Mouse (Mus musculus): ENCODE data around the gene Uba1. TPM values are rescaled to one million over a fixed set of nuclear protein-coding genes. Genes with fewer than 3 reads are reported as not detected.

Uba1 gene
- polyA plus RNA-seq, 1 experiment from 2014 or later, result 169 TPM

GRCm38 (mm10) chrX:20663444-20663790 is 5.3 kb downstream of the Uba1 start:
- no peaks in the 10 kb centered on the region for H3K9me3 ChIP-seq
- peak overlapping the region; percentile 54 for H3K4me2 ChIP-seq
- H3K4me3 ChIP-seq (replicated peaks), result peak overlapping the region; percentile 63
- H3K9ac ChIP-seq, result peak overlapping the region; percentile 41
- no peaks in the 10 kb centered on the region for H3K27me3 ChIP-seq (replicated peaks)
- H3K4me1 ChIP-seq, result 0 out of 2 replicates have a peak, but pooled peaks cover 3% of the 10 kb centered on the region
- ATAC-seq (ENCODE audit: insufficient read depth, low FRiP score, low read depth), result no peak
- peak overlapping the region; percentile 77; the same call in 1 of the 2 replicates for H3K27ac ChIP-seq
- WGBS, result 25% methylated on average over 9 of the region's 9 CpGs
- peaks cover 2% of the 10 kb centered on the region; the same call in 1 of the 2 replicates for H3K36me3 ChIP-seq

GRCm38 (mm10) chrX:20687519-20688067 is 29.5 kb downstream of the Uba1 start, which contains the start of gene Cdk16:
Gene Cdk16, plus strand, starts transcription at chrX:20687954.
- WGBS, result 23% methylated on average over 16 of the region's 16 CpGs

GRCm38 (mm10) chrX:20688068-20688547 is 30.0 kb downstream of the Uba1 start:
- Histone ChIP-seq H3K4me1 (no peaks in the 10 kb centered on the region), H3K36me3 (no peaks in the 10 kb centered on the region), H3K27ac (peak overlapping the region; percentile 95), H3K9me3 (no peaks in the 10 kb centered on the region), H3K4me3 (replicated peaks) (peak overlapping the region; percentile 66), H3K9ac (peak overlapping the region; percentile 63), H3K4me2 (peak overlapping the region; percentile 62), H3K27me3 (replicated peaks) (no peaks in the 10 kb centered on the region)
- 23% methylated on average over 25 of the region's 33 CpGs for WGBS
- peak; percentile 88 for ATAC-seq (ENCODE audit: insufficient read depth, low FRiP score, low read depth)

More at GRCm38 (mm10) chrX:20687519-20688067, 29.5 kb downstream of the Uba1 start, which contains the start of gene Cdk16:
- Histone ChIP-seq H3K27me3 (replicated peaks) (no peaks in the 10 kb centered on the region), H3K27ac (peak within 1 kb of the TSS; percentile 95), H3K36me3 (no peaks in the 10 kb centered on the region), H3K9me3 (no peaks in the 10 kb centered on the region), H3K4me1 (no peaks in the 10 kb centered on the region), H3K4me3 (replicated peaks) (peak within 1 kb of the TSS; percentile 66), H3K4me2 (peak within 1 kb of the TSS; percentile 62), H3K9ac (peak within 1 kb of the TSS; percentile 63)
- ATAC-seq (ENCODE audit: insufficient read depth, low FRiP score, low read depth), result peak; percentile 94

GRCm38 (mm10) chrX:20688615-20689014 is 30.5 kb downstream of the Uba1 start:
- WGBS, result 6% methylated on average over 17 of the region's 35 CpGs
- ATAC-seq (ENCODE audit: insufficient read depth, low FRiP score, low read depth), result peak; percentile 20; the same call in 1 of the 2 replicates
- H3K36me3 ChIP-seq, result no peaks in the 10 kb centered on the region
- peak overlapping the region; percentile 66 for H3K4me3 ChIP-seq (replicated peaks)
- no peaks in the 10 kb centered on the region for H3K27me3 ChIP-seq (replicated peaks)
- no peaks in the 10 kb centered on the region for H3K4me1 ChIP-seq
- peak overlapping the region; percentile 63 for H3K9ac ChIP-seq
- no peaks in the 10 kb centered on the region for H3K9me3 ChIP-seq
- H3K27ac ChIP-seq, result peak overlapping the region; percentile 95
- H3K4me2 ChIP-seq, result peak overlapping the region; percentile 62

- H3K27ac ChIP-seq, result no peak overlapping the region
- H3K4me1 ChIP-seq, result no peaks in the 10 kb centered on the region
- H3K4me3 ChIP-seq (replicated peaks), result no peak overlapping the region
- no peaks in the 10 kb centered on the region for H3K9me3 ChIP-seq
- H3K27me3 ChIP-seq (replicated peaks), result no peaks in the 10 kb centered on the region
- no peak overlapping the region for H3K9ac ChIP-seq
- H3K36me3 ChIP-seq, result 0 out of 2 replicates have a peak, but pooled peaks cover 3% of the 10 kb centered on the region
- no peak overlapping the region for H3K4me2 ChIP-seq
- no peak for ATAC-seq (ENCODE audit: insufficient read depth, low FRiP score, low read depth)
- WGBS, result 66% methylated on average over 3 of the region's 3 CpGs
Observed at GRCm38 (mm10) chrX:20691566-20691965, 33.4 kb downstream of the Uba1 start.

- WGBS, result 64% methylated on average over 1 of the region's 1 CpGs
- no peaks in the 10 kb centered on the region for H3K27me3 ChIP-seq (replicated peaks)
- no peak for ATAC-seq (ENCODE audit: insufficient read depth, low FRiP score, low read depth)
Observed at GRCm38 (mm10) chrX:20692616-20693015, 34.5 kb downstream of the Uba1 start.

GRCm38 (mm10) chrX:20695842-20696241 is 37.7 kb downstream of the Uba1 start:
- Histone ChIP-seq H3K9ac (no peak overlapping the region), H3K4me3 (replicated peaks) (no peak overlapping the region), H3K36me3 (0 out of 2 replicates have a peak, but pooled peaks cover 5% of the 10 kb centered on the region), H3K27ac (no peak overlapping the region), H3K27me3 (replicated peaks) (no peaks in the 10 kb centered on the region), H3K4me1 (no peaks in the 10 kb centered on the region), H3K9me3 (no peaks in the 10 kb centered on the region), H3K4me2 (no peak overlapping the region)
- ATAC-seq (ENCODE audit: insufficient read depth, low FRiP score, low read depth), result no peak
- WGBS, result 82% methylated on average over 4 of the region's 4 CpGs

More at GRCm38 (mm10) chrX:20692616-20693015, 34.5 kb downstream of the Uba1 start:
- Histone ChIP-seq H3K9ac (no peak overlapping the region), H3K4me3 (replicated peaks) (no peak overlapping the region), H3K4me1 (no peaks in the 10 kb centered on the region), H3K36me3 (0 out of 2 replicates have a peak, but pooled peaks cover 5% of the 10 kb centered on the region), H3K4me2 (no peak overlapping the region), H3K9me3 (no peaks in the 10 kb centered on the region), H3K27ac (no peak overlapping the region)

- peak; percentile 12; the same call in 1 of the 2 replicates for ATAC-seq (ENCODE audit: insufficient read depth, low FRiP score, low read depth)
- WGBS, result 14% methylated on average over 32 of the region's 32 CpGs
Observed at GRCm38 (mm10) chrX:20703741-20704290, 45.7 kb downstream of the Uba1 start, which contains the start of gene Usp11. Gene Usp11, plus strand, starts transcription at chrX:20703906.

GRCm38 (mm10) chrX:20704295-20705082 is 46.4 kb downstream of the Uba1 start:
- ATAC-seq (ENCODE audit: insufficient read depth, low FRiP score, low read depth), result peak; percentile 99
- H3K4me2 ChIP-seq, result peak overlapping the region; percentile 48
- peak overlapping the region; percentile 54 for H3K4me3 ChIP-seq (replicated peaks)
- H3K27ac ChIP-seq, result peak overlapping the region; percentile 93
- H3K9me3 ChIP-seq, result no peaks in the 10 kb centered on the region
- H3K27me3 ChIP-seq (replicated peaks), result no peaks in the 10 kb centered on the region
- no peaks in the 10 kb centered on the region for H3K36me3 ChIP-seq
- no peaks in the 10 kb centered on the region for H3K4me1 ChIP-seq
- H3K9ac ChIP-seq, result peak overlapping the region; percentile 22; the same call in 1 of the 2 replicates
- WGBS, result 15% methylated on average over 31 of the region's 32 CpGs

More at GRCm38 (mm10) chrX:20703741-20704290, 45.7 kb downstream of the Uba1 start, which contains the start of gene Usp11:
- H3K36me3 ChIP-seq, result no peaks in the 10 kb centered on the region
- H3K4me2 ChIP-seq, result peak within 1 kb of the TSS; percentile 48
- peak within 1 kb of the TSS; percentile 93 for H3K27ac ChIP-seq
- no peaks in the 10 kb centered on the region for H3K9me3 ChIP-seq
- H3K4me1 ChIP-seq, result no peaks in the 10 kb centered on the region
- H3K27me3 ChIP-seq (replicated peaks), result no peaks in the 10 kb centered on the region
- H3K4me3 ChIP-seq (replicated peaks), result peak within 1 kb of the TSS; percentile 54
- H3K9ac ChIP-seq, result peak within 1 kb of the TSS; percentile 22; the same call in 1 of the 2 replicates

- Histone ChIP-seq H3K27me3 (replicated peaks) (no peaks in the 10 kb centered on the region), H3K4me3 (replicated peaks) (no peak overlapping the region), H3K27ac (no peak overlapping the region), H3K36me3 (no peaks in the 10 kb centered on the region), H3K4me2 (peak overlapping the region; percentile 38; the same call in 1 of the 2 replicates), H3K4me1 (no peaks in the 10 kb centered on the region), H3K9ac (no peak overlapping the region), H3K9me3 (no peaks in the 10 kb centered on the region)
- ATAC-seq (ENCODE audit: insufficient read depth, low FRiP score, low read depth), result no peak
- 26% methylated on average over 3 of the region's 3 CpGs for WGBS
Observed at GRCm38 (mm10) chrX:20705083-20705402, 46.9 kb downstream of the Uba1 start.

GRCm38 (mm10) chrX:20728681-20729080 is 70.6 kb downstream of the Uba1 start:
- H3K4me2 ChIP-seq, result no peak overlapping the region
- WGBS, result 74% methylated on average over 5 of the region's 5 CpGs
- ATAC-seq (ENCODE audit: insufficient read depth, low FRiP score, low read depth), result no peak

More at GRCm38 (mm10) chrX:20728681-20729080, 70.6 kb downstream of the Uba1 start:
- H3K27me3 ChIP-seq (replicated peaks), result no peaks in the 10 kb centered on the region
- no peak overlapping the region for H3K9ac ChIP-seq
- H3K9me3 ChIP-seq, result no peaks in the 10 kb centered on the region
- H3K4me1 ChIP-seq, result no peaks in the 10 kb centered on the region
- H3K27ac ChIP-seq, result no peak overlapping the region
- no peaks in the 10 kb centered on the region for H3K36me3 ChIP-seq
- no peak overlapping the region for H3K4me3 ChIP-seq (replicated peaks)

All from stomach, embryonic 15.5 days (tissue).